Mouse (Mus musculus) MEL (cell line): ENCODE data around the gene Ccdc96. TPM values are rescaled to one million over a fixed set of nuclear protein-coding genes. Genes with fewer than 3 reads are reported as not detected.

ENCODE experiments used
- DNase-seq: peaks from one replicate; pipeline ENCODE4 v3.0.0; 2011; ENCODE audit warnings: low read depth, low spot score
- H3K27ac ChIP-seq: 2 replicates; pipeline ENCODE4 v1.5.1; 2012; ENCODE audit warnings: low read depth, mild to moderate bottlenecking, control low read depth, low read length, moderate library complexity; ENCODE audit not compliant: control insufficient read depth
- H3K27me3 ChIP-seq, 2 experiments: fragments of 150-350 bp in 1 of 2; sonication (generic) in 1 of 2; 2 replicates each; pipeline ENCODE4 v1.6.1; 2012; ENCODE audit warnings: low read length in 2 of 2, mild to moderate bottlenecking in 2 of 2, improper control_type of control experiment in 1 of 2, moderate library complexity in 1 of 2; ENCODE audit not compliant: insufficient read depth in 2 of 2, control insufficient read depth in 1 of 2
- H3K36me3 ChIP-seq, 2 experiments: 2 replicates each; pipeline ENCODE4 v1.6.1; 2012 to 2014; ENCODE audit warnings: low read length in 2 of 2, improper control_type of control experiment in 1 of 2, inconsistent platforms in 1 of 2, mild to moderate bottlenecking in 1 of 2; ENCODE audit not compliant: insufficient read depth in 2 of 2, control insufficient read depth in 1 of 2
- H3K4me1 ChIP-seq, 2 experiments: fragments of 150-350 bp in 1 of 2; sonication (generic) in 1 of 2; 2 replicates each; pipeline ENCODE4 v1.6.1; 2012; ENCODE audit warnings: low read length in 2 of 2, improper control_type of control experiment in 1 of 2, mild to moderate bottlenecking in 1 of 2; ENCODE audit not compliant: insufficient read depth in 2 of 2, control insufficient read depth in 1 of 2
- H3K4me3 ChIP-seq, 2 experiments: fragments of 150-350 bp in 1 of 2; sonication (generic) in 1 of 2; 2 replicates each; pipeline ENCODE4 v1.5.1; 2012; ENCODE audit warnings: low read depth in 2 of 2, low read length in 2 of 2, mild to moderate bottlenecking in 2 of 2, moderate library complexity in 2 of 2, control low read depth in 1 of 2, improper control_type of control experiment in 1 of 2; ENCODE audit not compliant: control insufficient read depth in 1 of 2, insufficient read depth in 1 of 2
- H3K79me2 ChIP-seq: 2 replicates; pipeline ENCODE4 v1.6.1; 2012; ENCODE audit warnings: mild to moderate bottlenecking, low read length, moderate library complexity; ENCODE audit not compliant: control insufficient read depth, poor library complexity, insufficient read depth
- H3K9ac ChIP-seq: 2 replicates; pipeline ENCODE4 v1.6.1; 2012; ENCODE audit warnings: low read depth, mild to moderate bottlenecking, control low read depth, low read length, moderate library complexity; ENCODE audit not compliant: control insufficient read depth, poor library complexity, severe bottlenecking
- H3K9me3 ChIP-seq: fragments of 150-350 bp; sonication (generic); replicated peaks from 2 replicates; pipeline ENCODE4 v1.6.1; 2012; ENCODE audit warnings: mild to moderate bottlenecking, low read length, improper control_type of control experiment, moderate library complexity; ENCODE audit not compliant: insufficient read depth
- CHD1 ChIP-seq: IDR thresholded peaks from 2 replicates; pipeline ENCODE4 v1.6.1; 2012; ENCODE audit warnings: low read depth, mild to moderate bottlenecking, inconsistent platforms, low read length, improper control_type of control experiment
- ETS1 ChIP-seq: IDR thresholded peaks from 2 replicates; pipeline ENCODE4 v1.6.1; 2012; ENCODE audit warnings: low read depth, mild to moderate bottlenecking, inconsistent platforms, low read length, improper control_type of control experiment, moderate library complexity
- GATA1 ChIP-seq: IDR thresholded peaks from 2 replicates; pipeline ENCODE4 v1.6.1; 2011; ENCODE audit warnings: low read depth, low read length, improper control_type of control experiment
- HCFC1 ChIP-seq: IDR thresholded peaks from 2 replicates; pipeline ENCODE4 v1.6.1; 2012; ENCODE audit warnings: low read depth, mild to moderate bottlenecking, inconsistent platforms, low read length, improper control_type of control experiment, moderate library complexity
- JUND ChIP-seq: IDR thresholded peaks from 2 replicates; pipeline ENCODE4 v1.6.1; 2011; ENCODE audit warnings: low read depth, mild to moderate bottlenecking, improper control_type of control experiment, low read length
- KAT2A ChIP-seq: conservative IDR thresholded peaks from 2 replicates; pipeline ENCODE4 v1.6.1; 2012; ENCODE audit warnings: low read depth, low read length, improper control_type of control experiment, inconsistent platforms
- MAFK ChIP-seq: IDR thresholded peaks from 2 replicates; pipeline ENCODE4 v1.6.1; 2011; ENCODE audit warnings: low read depth, mild to moderate bottlenecking, low read length, improper control_type of control experiment, borderline replicate concordance
- MAX ChIP-seq: IDR thresholded peaks from 2 replicates; pipeline ENCODE4 v1.6.1; 2011; ENCODE audit warnings: low read length, improper control_type of control experiment
- MAZ ChIP-seq: IDR thresholded peaks from 2 replicates; pipeline ENCODE4 v1.6.1; 2012; ENCODE audit warnings: low read depth, mild to moderate bottlenecking, inconsistent platforms, low read length, improper control_type of control experiment
- MEF2A ChIP-seq: IDR thresholded peaks from 2 replicates; pipeline ENCODE4 v1.6.1; 2014; ENCODE audit warnings: low read depth, mild to moderate bottlenecking, inconsistent platforms, low read length, improper control_type of control experiment; ENCODE audit not compliant: poor library complexity, insufficient replicate concordance, severe bottlenecking; ENCODE audit errors: extremely low read depth
- MYB ChIP-seq: IDR thresholded peaks from 2 replicates; pipeline ENCODE4 v1.6.1; 2011; ENCODE audit warnings: mild to moderate bottlenecking, low read depth, low read length, improper control_type of control experiment
- MYC ChIP-seq: IDR thresholded peaks from 2 replicates; pipeline ENCODE4 v1.6.1; 2011; ENCODE audit warnings: low read depth, mild to moderate bottlenecking, low read length, improper control_type of control experiment, moderate library complexity
- NRF1 ChIP-seq: IDR thresholded peaks from 2 replicates; pipeline ENCODE4 v1.6.1; 2014; ENCODE audit warnings: low read depth, mild to moderate bottlenecking, inconsistent platforms, low read length, improper control_type of control experiment, moderate library complexity; ENCODE audit not compliant: poor library complexity, insufficient read depth, severe bottlenecking
- POLR2AphosphoS5 ChIP-seq: IDR thresholded peaks from 2 replicates; pipeline ENCODE4 v1.6.1; 2012; ENCODE audit warnings: low read depth, borderline replicate concordance, mild to moderate bottlenecking, inconsistent platforms, low read length, moderate library complexity, mixed read lengths
- RAD21 ChIP-seq: IDR thresholded peaks from 2 replicates; pipeline ENCODE4 v1.6.1; 2011; ENCODE audit warnings: mild to moderate bottlenecking, low read depth, low read length, improper control_type of control experiment
- TAL1 ChIP-seq: IDR thresholded peaks from 2 replicates; pipeline ENCODE4 v1.6.1; 2012; ENCODE audit warnings: mild to moderate bottlenecking, inconsistent platforms, low read length, moderate library complexity, mixed read lengths
- TBP ChIP-seq: IDR thresholded peaks from 2 replicates; pipeline ENCODE4 v1.8.0; 2011; ENCODE audit warnings: low read depth, low read length, improper control_type of control experiment
- USF1 ChIP-seq: IDR thresholded peaks from 2 replicates; pipeline ENCODE4 v1.6.1; 2014; ENCODE audit warnings: low read depth, mild to moderate bottlenecking, inconsistent platforms, low read length, improper control_type of control experiment, moderate library complexity
- USF2 ChIP-seq, 2 experiments: IDR thresholded peaks; 2 replicates each; pipeline ENCODE4 v1.6.1; 2011 to 2012; ENCODE audit warnings: improper control_type of control experiment in 2 of 2, low read length in 2 of 2, borderline replicate concordance in 1 of 2, inconsistent platforms in 1 of 2, low read depth in 1 of 2, mild to moderate bottlenecking in 1 of 2; ENCODE audit not compliant: insufficient read depth in 1 of 2
- polyA plus RNA-seq, 2 experiments: library from polyadenylated mRNA; stranded (reverse) in 1 of 2; unstranded in 1 of 2; fragments of >175 nt in 1 of 2; fragments of >200 nt in 1 of 2; gene quantifications; 2 replicates each; pipeline versions ENCODE4 v1.2.1 to v1.2.4; 2012; ENCODE audit warnings: low replicate concordance in 2 of 2, low read depth in 1 of 2; ENCODE audit not compliant: insufficient read length in 2 of 2, insufficient read depth in 1 of 2, missing spikeins in 1 of 2
- total RNA-seq: library from RNA; depleted of rRNA; stranded (reverse); fragments of 300-350 nt; gene quantifications from 2 replicates; pipeline ENCODE4 v1.2.3, GENCODE M21; 2012

Gene Ccdc96
- total and polyA plus RNA-seq, 3 experiments = 0.31 to 0.64 TPM; not detected in 1

GRCm38 (mm10) chr5:36471206-36471605 is 13.2 kb upstream of the Ccdc96 start:
- no peak overlapping the region for H3K27ac ChIP-seq
- TF ChIP-seq CHD1 = no peak
- no peak for TF ChIP-seq MYC
- no peak for TF ChIP-seq TAL1
- no peak for TF ChIP-seq MYB
- TF ChIP-seq JUND = no peak
- TF ChIP-seq RAD21 = no peak
- no peak for TF ChIP-seq HCFC1
- no peak for TF ChIP-seq ETS1
- no peak for TF ChIP-seq MEF2A

GRCm38 (mm10) chr5:36472876-36473655 is 11.3 kb upstream of the Ccdc96 start:
- Histone ChIP-seq H3K9ac (no peak overlapping the region), H3K9me3 (no peaks in the 10 kb centered on the region), H3K79me2 (peaks cover 15% of the 10 kb centered on the region), H3K4me3 (no peak overlapping the region), H3K36me3 (peaks cover 0 to 27% of the 10 kb centered on the region in 2 experiments; a peak in 2 of 4 replicates), H3K4me1 (no peaks in the 10 kb centered on the region), H3K27me3 (no peaks in the 10 kb centered on the region), H3K27ac (no peak overlapping the region)
- DNase-seq = no peak
- TF ChIP-seq MEF2A (no peak), MAFK (no peak), MAZ (no peak), NRF1 (no peak), POLR2AphosphoS5 (no peak), HCFC1 (no peak), KAT2A (no peak), TBP (no peak), USF1 (no peak), USF2 (IDR thresholded peaks at IDR 0.05; ENCODE audit: borderline replicate concordance in 1 of 2, insufficient read depth in 1 of 2, low read depth in 1 of 2, low read length in 2 of 2) (no peak), MAX (no peak), GATA1 (no peak)

More at GRCm38 (mm10) chr5:36471206-36471605, 13.2 kb upstream of the Ccdc96 start:
- H3K4me3 ChIP-seq = no peak overlapping the region
- DNase-seq = no peak
- peaks cover 7 to 27% of the 10 kb centered on the region in 2 experiments for H3K36me3 ChIP-seq
- peaks cover under 1% of the 10 kb centered on the region in 2 experiments; a peak in 2 of 4 replicates for H3K4me1 ChIP-seq
- no peak overlapping the region for H3K9ac ChIP-seq
- no peaks in the 10 kb centered on the region for H3K9me3 ChIP-seq
- H3K79me2 ChIP-seq = peaks cover 23% of the 10 kb centered on the region
- H3K27me3 ChIP-seq = no peaks in the 10 kb centered on the region
